Mouse (Mus musculus): ENCODE measurements around the gene Agtrap. TPM values are rescaled to one million over a fixed set of nuclear protein-coding genes. Genes with fewer than 3 reads are reported as not detected.
A peak's percentile ranks its signal among the peaks of the same experiment; 100 is the strongest.

Gene Agtrap
- total RNA-seq, 2 experiments from 2014 or later: 3.6 to 4.6 TPM

GRCm38 (mm10) chr4:148107621-148108291 lies 19.9 kb upstream of the Agtrap start:
- no peak for ATAC-seq (replicated peaks; ENCODE audit: low FRiP score, poor library complexity, severe bottlenecking)

GRCm38 (mm10) chr4:148104146-148104545 lies 16.3 kb upstream of the Agtrap start:
- ATAC-seq (replicated peaks; ENCODE audit: low FRiP score, poor library complexity, severe bottlenecking): no peak

- ATAC-seq (replicated peaks; ENCODE audit: low FRiP score, poor library complexity, severe bottlenecking): no peak
Measured at GRCm38 (mm10) chr4:148101801-148102527, 14.1 kb upstream of the Agtrap start.

DNA sequence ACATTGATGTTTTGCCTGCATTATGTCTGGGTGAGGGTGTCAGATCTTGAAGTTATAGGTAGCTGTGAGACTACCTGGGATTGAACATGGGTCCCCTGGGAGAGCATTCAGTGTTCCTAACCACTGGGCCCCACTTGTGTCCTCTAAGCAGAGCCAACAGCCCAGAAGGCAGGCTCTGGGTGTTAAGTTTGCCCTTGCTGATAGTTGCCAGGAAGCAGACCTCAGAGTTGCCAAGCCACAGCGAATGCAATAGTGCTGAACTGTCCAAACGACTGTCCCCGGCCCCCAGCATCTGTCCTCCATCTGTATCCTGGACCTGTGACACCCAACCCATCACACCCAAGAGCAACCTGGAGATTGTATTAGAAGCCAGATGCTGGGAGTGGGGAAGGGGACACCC lies 10.8 kb upstream of the Agtrap start:
- no peak for ATAC-seq (replicated peaks; ENCODE audit: low FRiP score, poor library complexity, severe bottlenecking)

DNA sequence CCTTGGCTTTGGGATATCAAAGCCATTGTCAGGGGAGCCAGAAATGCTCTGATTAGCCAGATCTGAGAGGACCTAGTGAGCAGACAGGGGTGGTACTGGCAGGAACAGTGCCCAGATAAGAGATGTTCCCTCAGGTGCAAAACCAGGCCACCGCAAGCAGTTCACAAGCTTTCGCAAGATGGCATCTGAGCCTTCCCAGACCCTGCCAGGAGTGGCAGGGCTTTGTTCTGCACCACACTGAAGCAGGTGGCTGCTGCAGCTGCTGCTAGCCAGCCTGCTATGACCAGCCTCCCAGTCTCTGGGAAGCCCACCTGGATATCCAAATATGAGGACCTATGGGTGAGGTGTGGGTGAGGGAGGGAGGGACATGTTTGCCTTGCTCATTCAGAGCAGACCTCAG lies 10.1 kb upstream of the Agtrap start:
- no peak for ATAC-seq (replicated peaks; ENCODE audit: low FRiP score, poor library complexity, severe bottlenecking)

- no peak for ATAC-seq (replicated peaks; ENCODE audit: low FRiP score, poor library complexity, severe bottlenecking)
Measured at GRCm38 (mm10) chr4:148095081-148095480, 7.2 kb upstream of the Agtrap start.

DNA sequence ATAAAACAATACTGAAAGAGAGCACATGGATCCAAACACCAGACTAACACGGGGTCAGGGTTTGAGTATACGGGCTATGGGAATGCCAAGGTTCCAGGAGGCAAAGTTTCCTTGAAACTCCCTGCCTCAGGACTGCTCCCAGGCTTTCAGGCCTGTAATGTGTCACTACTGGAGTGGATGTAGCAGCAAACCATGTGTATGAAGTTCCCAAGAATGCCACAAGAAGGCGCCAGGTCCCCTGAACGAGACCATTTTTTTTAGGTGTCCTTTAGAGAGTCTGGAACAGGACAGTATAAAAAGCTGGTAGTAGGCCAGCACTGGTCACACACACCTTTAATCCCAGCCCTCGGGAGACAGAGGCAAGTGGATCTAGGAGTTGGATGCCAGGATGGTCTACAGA lies 6.3 kb upstream of the Agtrap start:
- no peak for ATAC-seq (replicated peaks; ENCODE audit: low FRiP score, poor library complexity, severe bottlenecking)

DNA sequence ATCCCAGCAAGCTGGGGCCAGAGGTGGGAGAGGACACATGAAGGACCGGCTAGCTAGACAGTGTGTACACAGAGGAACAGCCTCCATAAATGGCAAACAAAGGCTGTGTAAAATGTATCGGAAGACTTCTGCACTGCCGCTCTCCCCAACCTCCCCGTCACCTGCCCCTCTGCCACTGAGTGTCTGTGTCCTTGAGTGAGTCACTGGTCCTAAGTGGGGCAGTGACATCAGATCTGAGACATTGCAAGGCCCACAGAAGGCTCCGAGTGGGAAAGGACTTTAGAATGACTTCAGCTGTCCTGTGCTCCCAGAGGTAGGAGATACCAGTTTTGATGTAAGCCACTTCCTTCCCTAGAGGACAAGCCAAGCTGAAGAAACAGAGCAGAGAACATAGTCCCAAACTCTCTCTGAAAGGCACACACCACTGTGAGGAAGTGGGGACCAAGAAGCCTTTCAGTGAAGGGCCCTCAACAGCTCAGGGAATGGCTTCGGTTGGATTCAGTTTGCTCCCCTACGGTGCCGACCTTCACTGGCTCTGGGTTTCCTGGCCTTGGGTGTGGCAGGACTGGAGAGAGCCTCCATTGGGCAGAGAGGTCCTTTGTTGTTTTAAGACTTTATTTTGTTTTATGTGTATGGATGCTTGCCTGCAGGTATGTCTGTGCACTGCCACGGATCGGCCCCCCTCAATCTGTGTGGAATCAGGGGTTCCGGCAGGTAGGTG lies 4.9 kb upstream of the Agtrap start:
- no peak for ATAC-seq (replicated peaks; ENCODE audit: low FRiP score, poor library complexity, severe bottlenecking)

DNA sequence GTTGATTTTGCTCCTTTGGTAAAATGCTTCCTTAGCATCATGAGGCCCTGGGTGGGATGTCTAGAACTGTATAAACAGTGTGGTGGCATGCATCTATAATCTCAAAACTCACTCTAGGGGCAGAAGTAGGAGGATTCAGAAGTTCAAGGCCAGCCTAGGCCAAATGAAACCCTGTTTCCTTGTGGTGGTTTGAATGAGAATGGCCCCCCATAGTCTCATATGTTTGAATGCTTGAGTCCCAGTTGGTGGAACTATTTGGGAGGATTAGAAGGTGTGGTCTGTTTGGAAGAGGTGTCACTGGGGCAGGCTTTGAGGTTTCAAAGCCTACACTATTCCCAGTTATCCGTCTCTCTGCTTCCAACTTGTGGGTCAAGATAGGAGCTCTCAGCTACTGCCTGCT lies 3.4 kb upstream of the Agtrap start:
- no peak for ATAC-seq (replicated peaks; ENCODE audit: low FRiP score, poor library complexity, severe bottlenecking)

DNA sequence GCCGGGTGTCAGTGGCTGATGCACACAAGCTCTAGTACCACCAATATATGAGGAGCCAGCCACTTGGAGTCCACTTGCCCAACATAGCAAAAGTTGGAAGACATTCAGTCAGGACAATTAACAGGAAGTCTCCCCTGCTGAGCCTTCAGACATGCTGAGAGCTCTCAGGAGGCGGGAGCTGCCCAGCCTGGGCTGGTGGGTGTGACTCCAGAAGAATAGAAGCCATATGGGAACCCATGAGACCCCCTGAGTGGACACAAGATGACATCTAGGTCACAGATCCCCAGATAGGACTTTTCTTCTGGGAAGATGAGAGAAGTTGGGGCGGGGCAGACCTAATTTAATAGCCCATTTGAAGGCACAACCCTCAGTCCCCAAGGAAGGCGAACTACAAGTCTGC lies 1.3 kb upstream of the Agtrap start:
- ATAC-seq (replicated peaks; ENCODE audit: low FRiP score, poor library complexity, severe bottlenecking): no peak

- peak; percentile 4; the same call in 1 of the 2 replicates for ATAC-seq (replicated peaks; ENCODE audit: low FRiP score, poor library complexity, severe bottlenecking)
Measured at GRCm38 (mm10) chr4:148087091-148087906, 532 bp downstream of the Agtrap start.

- no peak for ATAC-seq (replicated peaks; ENCODE audit: low FRiP score, poor library complexity, severe bottlenecking)
Measured at GRCm38 (mm10) chr4:148085907-148086305, 1.9 kb downstream of the Agtrap start.

DNA sequence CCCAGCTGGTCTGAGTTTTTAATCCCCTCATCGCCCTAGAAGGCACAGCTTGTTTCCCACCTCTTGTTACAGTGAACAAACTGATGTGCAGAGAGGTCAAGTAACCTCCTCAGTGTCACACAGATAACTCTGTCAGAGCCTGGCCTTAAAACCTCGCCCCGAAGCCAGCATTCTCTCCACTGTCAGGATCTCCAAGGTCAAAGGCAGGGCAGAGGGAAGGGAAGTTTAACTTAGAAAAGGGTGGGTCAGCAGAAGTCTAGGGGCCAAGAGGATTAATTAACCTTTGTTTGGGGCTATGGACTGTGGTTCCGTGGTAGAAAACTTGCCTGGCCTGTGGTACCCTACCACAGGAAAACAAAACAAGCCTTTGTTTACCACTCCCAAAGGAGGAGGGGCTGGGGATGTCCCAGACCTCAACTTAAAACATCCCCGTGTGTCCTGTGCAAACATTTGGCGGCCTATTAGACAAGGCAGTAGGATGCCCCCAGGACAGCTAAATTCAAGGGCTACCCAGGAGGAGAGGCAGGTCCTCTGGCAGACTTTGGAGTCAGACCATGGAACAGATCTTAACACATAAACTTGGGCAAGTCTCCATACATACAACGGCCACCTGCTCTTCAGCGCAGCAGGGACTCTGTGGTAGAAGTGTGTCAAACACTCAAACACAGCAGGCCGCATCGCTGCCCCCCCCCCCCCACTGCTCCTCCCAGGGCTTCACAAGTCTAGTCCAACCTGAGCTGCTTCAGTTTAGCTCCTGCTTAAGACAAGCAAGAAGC lies 2.5 kb downstream of the Agtrap start:
- no peak for ATAC-seq (replicated peaks; ENCODE audit: low FRiP score, poor library complexity, severe bottlenecking)

- no peak for ATAC-seq (replicated peaks; ENCODE audit: low FRiP score, poor library complexity, severe bottlenecking)
Measured at GRCm38 (mm10) chr4:148084261-148084714, 3.5 kb downstream of the Agtrap start.

GRCm38 (mm10) chr4:148083176-148083899 lies 4.5 kb downstream of the Agtrap start:
- no peak for ATAC-seq (replicated peaks; ENCODE audit: low FRiP score, poor library complexity, severe bottlenecking)

GRCm38 (mm10) chr4:148082257-148083044 lies 5.4 kb downstream of the Agtrap start:
- peak; percentile 64 for ATAC-seq (replicated peaks; ENCODE audit: low FRiP score, poor library complexity, severe bottlenecking)

- no peak for ATAC-seq (replicated peaks; ENCODE audit: low FRiP score, poor library complexity, severe bottlenecking)
Measured at GRCm38 (mm10) chr4:148081201-148081600, 6.6 kb downstream of the Agtrap start.

GRCm38 (mm10) chr4:148080597-148080973 lies 7.2 kb downstream of the Agtrap start:
- no peak for ATAC-seq (replicated peaks; ENCODE audit: low FRiP score, poor library complexity, severe bottlenecking)

All from erythroid progenitor cell, adult 5-6 weeks (primary cell).